Mouse (Mus musculus) right cerebral cortex, postnatal 10 days (tissue): Measurements from ENCODE around the gene Tinagl1.
A peak's percentile ranks its signal among the peaks of the same experiment; 100 is the strongest.

Source experiments
- DNase-seq, 2 experiments: peaks; one replicate each; pipeline ENCODE4 v3.0.0; 2021; ENCODE audit warnings: low spot score in 2 of 2

Gene Tinagl1

GRCm38 (mm10) chr4:130175072-130175711 is at the start of gene Tinagl1:
TSS of gene Tinagl1 (minus strand) at chr4:130175122.
- DNase-seq: no peak

- DNase-seq: no peak
Measured at GRCm38 (mm10) chr4:130224071-130224470, 49.1 kb upstream of the Tinagl1 start.

GRCm38 (mm10) chr4:130222179-130222578 is 47.3 kb upstream of the Tinagl1 start, which contains the start of gene Gm853:
TSS of gene Gm853 (minus strand) at chr4:130222401.
- no peak for DNase-seq

GRCm38 (mm10) chr4:130220176-130220575 is 45.3 kb upstream of the Tinagl1 start:
- DNase-seq: no peak

- no peak for DNase-seq
Measured at GRCm38 (mm10) chr4:130215392-130215791, 40.5 kb upstream of the Tinagl1 start.

- DNase-seq: no peak
Measured at GRCm38 (mm10) chr4:130213857-130214256, 38.9 kb upstream of the Tinagl1 start.

- no peak for DNase-seq
Measured at GRCm38 (mm10) chr4:130213197-130213596, 38.3 kb upstream of the Tinagl1 start.

GRCm38 (mm10) chr4:130212421-130212820 is 37.5 kb upstream of the Tinagl1 start:
- DNase-seq: no peak

- DNase-seq: no peak
Measured at GRCm38 (mm10) chr4:130211870-130212269, 36.9 kb upstream of the Tinagl1 start.

- DNase-seq: peak; percentile 85 to 92
Measured at GRCm38 (mm10) chr4:130198694-130199670, 24.1 kb upstream of the Tinagl1 start.

GRCm38 (mm10) chr4:130196542-130196941 is 21.6 kb upstream of the Tinagl1 start:
- DNase-seq: no peak

- DNase-seq: no peak
Measured at GRCm38 (mm10) chr4:130195924-130196323, 21.0 kb upstream of the Tinagl1 start.

GRCm38 (mm10) chr4:130192266-130192665 is 17.3 kb upstream of the Tinagl1 start:
- no peak for DNase-seq

- no peak for DNase-seq
Measured at GRCm38 (mm10) chr4:130189606-130190005, 14.7 kb upstream of the Tinagl1 start.

GRCm38 (mm10) chr4:130188806-130189297 is 13.9 kb upstream of the Tinagl1 start:
- peak; percentile 89 to 91 for DNase-seq

- DNase-seq: peak; percentile 52 to 71
Measured at GRCm38 (mm10) chr4:130186891-130187290, 12.0 kb upstream of the Tinagl1 start.

- DNase-seq: no peak
Measured at GRCm38 (mm10) chr4:130186450-130186849, 11.5 kb upstream of the Tinagl1 start.

GRCm38 (mm10) chr4:130183879-130184278 is 9.0 kb upstream of the Tinagl1 start:
- no peak for DNase-seq

GRCm38 (mm10) chr4:130183023-130183422 is 8.1 kb upstream of the Tinagl1 start:
- no peak for DNase-seq

GRCm38 (mm10) chr4:130181886-130182285 is 7.0 kb upstream of the Tinagl1 start:
- DNase-seq: no peak

- DNase-seq: no peak
Measured at GRCm38 (mm10) chr4:130180909-130181602, 6.1 kb upstream of the Tinagl1 start.

- DNase-seq: no peak
Measured at GRCm38 (mm10) chr4:130179876-130180275, 5.0 kb upstream of the Tinagl1 start.
